Mouse (Mus musculus): ENCODE measurements around the gene Ccdc12.
A peak's percentile ranks its signal among the peaks of the same experiment; 100 is the strongest.
"Not testable (repeated sequence)": the region's sequence is repeated elsewhere in the genome, so short reads cannot be mapped to it uniquely, and the experiment has no call there.

The Ccdc12 gene

GRCm38 (mm10) chr9:110678886-110679285, 22.6 kb downstream of the Ccdc12 start:
- no peak for DNase-seq

DNA sequence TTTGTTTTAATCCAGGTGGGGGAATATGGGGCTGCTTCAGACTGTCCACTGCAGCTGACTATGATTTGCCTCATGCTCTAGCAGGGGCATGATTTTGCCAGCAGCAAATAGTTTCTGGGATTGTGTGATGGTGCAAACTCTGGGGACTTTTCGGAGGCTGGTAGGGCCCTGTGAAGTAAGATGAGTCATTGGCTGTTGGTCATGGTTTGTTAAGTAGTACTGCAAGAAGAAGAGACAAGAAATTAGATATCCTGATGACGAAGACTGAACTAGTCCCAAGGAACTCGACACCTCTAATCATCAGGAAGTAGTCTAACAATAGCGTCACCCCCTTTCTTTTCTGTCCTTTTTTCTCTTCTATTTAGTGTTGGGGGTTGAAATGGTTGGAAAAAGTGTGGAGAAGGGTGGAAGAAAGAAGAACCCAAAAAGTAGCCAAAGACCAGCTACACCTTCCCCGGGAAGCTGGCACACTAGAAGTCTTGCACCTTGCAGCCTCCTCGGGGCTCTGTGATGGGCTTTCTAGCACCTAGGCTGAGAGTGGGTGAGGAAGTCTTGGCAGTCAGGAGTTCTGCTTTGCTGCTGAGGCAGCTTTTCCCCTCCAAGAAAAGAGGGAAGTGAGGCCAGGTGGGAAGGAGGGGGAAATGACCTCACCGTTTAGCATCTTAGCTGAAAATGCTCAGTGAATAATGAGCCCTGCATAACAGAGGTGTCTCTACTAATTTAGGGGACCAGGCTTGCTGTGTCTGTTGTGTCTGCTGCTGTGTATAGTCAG, 24.6 kb downstream of the Ccdc12 start:
- DNase-seq: no peak

- DNase-seq: no peak
Observed at GRCm38 (mm10) chr9:110681817-110682216, 25.5 kb downstream of the Ccdc12 start.

GRCm38 (mm10) chr9:110682255-110682654, 26.0 kb downstream of the Ccdc12 start:
- DNase-seq: no peak

GRCm38 (mm10) chr9:110682697-110683096, 26.4 kb downstream of the Ccdc12 start:
- DNase-seq: not testable (repeated sequence)

DNA sequence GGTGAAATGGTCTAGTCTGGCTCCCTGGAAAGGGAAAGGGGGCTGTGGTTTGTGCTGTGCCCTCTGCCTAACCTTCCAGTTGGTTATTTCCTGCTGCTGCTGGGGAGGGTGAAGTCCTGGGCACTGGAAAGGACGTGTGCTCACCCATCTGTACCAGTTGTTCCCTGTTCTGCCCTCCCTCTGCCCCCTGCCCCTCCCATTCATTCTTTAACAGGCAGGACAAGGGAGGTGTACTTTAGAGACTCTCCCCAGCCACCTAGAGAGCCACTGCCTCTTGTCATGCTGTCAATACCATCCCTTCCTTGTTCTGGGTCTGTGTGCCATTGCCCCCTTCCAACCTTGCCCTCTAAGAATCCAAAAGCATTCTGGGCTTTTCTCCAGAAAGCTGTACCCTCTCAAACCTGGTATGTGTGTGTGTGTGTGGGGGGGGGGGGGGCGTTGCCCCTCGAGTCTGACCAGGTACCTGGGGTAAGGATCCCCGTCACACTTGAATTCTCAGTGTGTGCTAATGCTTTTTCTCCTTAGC, 27.3 kb downstream of the Ccdc12 start:
- no peak for DNase-seq

DNA sequence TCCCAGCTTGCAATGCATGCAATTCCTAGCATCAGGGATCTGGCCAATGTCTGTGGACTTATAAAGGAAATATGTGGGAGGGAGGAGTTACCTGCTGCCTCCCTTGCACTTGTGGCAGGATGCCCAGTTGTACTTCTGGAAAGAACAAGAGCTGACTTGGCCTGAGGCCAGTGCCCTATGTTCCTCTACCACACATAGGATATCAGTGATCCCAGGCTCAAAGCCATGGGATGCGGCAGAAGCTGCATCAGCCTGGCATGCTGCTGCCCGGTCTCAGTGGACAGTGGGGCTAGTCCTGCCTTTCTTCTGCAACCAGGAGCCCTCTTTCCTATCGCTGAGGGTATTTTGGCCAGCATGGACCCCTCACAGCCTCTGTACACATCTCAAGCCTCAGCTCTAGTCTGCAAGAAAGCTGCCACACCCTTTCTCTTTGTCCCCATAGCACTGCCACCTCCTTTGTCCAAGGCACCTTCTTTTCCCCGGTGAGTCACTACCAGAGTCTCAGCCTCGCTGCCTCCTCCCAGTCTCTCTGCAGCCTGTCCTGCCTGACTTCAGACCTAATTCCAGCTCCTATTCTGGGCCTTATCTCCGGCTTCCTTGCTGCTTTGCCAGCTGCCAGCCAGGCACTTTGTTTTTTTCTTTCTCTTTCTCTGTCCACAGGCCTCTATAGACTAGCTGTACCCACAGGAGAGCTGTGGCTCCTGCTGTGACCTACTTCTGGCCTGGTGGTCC, 28.0 kb downstream of the Ccdc12 start:
- peak; percentile 58 for DNase-seq

DNA sequence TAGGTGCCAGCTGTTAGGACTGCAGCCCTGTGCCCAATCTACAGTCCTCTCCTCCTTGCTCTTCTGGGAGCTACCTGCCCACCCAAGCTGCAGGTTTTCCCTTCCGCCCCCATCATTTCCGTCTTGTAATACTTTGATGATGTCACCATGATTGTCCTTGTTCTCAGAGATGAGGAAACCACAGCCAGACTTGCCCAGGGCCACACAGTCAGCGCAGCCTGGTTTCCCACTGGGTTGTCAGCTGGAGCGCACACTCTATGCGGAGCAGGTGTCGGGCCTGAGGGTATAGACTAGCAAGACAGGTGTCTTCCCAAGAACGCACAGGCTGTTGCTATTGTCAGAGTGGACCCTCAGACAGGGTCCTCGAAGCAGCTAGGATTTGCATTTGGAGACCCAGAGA, 28.9 kb downstream of the Ccdc12 start:
- no peak for DNase-seq

GRCm38 (mm10) chr9:110685591-110685990, 29.3 kb downstream of the Ccdc12 start:
- DNase-seq: no peak

DNA sequence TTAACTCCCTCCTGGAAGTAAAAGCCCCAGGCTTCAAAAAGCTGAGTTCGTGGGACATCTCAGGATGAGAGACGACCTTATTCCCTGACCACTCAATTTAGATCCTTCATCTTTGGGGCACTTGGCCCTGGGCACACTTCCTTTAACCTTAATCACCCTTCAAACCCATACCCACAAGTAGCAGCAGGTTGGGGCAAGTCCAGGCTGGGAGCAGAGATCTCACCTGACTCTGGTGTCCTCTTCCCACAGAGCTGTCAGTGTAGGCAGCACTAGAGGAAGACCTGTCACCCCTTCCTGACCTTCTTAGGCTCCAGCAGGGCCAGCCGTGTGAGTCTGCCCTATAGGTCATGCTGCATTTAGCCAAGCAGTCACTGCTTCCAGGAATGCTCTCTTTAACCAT, 30.2 kb downstream of the Ccdc12 start:
- DNase-seq: no peak

DNA sequence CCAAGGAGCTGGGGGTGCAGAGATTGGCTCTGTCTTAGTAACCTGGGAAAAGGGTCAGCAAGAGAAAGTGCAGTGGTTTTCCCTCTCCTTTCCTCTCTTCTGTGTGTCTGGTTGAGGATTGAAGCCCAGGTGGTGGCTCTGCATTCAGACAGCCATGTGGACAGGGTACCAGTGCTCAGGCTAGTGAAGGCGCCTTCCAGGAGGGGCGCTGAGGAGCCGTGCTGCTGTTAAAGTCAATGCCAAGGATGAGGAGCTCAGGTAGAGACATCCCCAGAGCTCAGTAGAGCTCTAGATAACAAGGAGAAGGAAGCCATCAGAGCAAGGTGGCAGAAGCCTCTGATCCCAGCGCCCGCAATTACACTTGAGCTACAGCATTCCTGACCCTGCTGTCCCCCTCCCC, 30.8 kb downstream of the Ccdc12 start:
- DNase-seq: no peak

GRCm38 (mm10) chr9:110687846-110688245, 31.5 kb downstream of the Ccdc12 start:
- DNase-seq: no peak

DNA sequence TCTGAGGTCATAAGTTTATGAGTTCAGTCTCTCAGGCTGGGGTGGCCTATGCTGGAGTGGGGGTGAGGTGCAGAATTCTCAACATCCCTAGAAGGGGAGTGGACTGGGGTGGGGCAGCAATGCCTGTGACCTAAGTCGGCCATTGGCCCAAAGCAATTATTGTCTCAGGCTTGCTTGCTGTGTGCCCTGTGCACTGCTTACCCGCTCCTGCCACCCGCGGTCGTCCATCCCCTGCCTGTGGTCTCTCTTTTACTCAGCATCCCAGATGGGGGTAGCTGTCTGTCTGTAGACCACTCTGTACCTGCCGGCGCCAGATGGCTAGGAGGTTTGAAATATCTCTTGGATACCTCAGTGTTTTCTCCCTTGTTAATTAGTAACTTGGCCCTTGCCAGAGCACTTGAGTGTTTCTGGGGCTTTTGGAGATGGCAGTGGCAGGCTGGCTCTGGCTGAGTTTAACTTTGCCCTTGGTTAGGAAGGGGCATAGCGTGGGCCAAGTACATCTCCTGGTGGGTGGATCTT, 33.0 kb downstream of the Ccdc12 start:
- DNase-seq: no peak

- DNase-seq: no peak
Observed at GRCm38 (mm10) chr9:110695165-110695755, 39.0 kb downstream of the Ccdc12 start.

DNA sequence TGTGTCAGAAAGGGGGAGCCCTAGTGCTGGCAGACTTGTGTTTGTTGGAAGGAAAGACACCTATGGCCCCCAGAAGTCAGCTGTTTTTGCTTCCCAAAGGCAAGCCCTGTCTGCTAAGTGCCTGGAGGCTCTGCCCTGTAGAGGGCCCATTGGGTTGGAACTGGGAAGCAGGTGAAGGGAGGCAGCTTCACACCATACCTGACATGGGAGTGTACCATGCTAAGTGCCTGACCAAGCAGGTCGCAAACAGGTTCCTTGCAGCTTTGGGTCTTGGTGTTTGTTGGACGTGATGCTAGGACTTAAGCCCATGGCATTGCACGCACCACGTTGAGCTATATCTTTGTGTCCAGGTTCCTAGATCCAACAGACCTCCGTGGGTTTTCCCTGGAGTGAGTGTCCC, 40.1 kb downstream of the Ccdc12 start:
- no peak for DNase-seq

DNA sequence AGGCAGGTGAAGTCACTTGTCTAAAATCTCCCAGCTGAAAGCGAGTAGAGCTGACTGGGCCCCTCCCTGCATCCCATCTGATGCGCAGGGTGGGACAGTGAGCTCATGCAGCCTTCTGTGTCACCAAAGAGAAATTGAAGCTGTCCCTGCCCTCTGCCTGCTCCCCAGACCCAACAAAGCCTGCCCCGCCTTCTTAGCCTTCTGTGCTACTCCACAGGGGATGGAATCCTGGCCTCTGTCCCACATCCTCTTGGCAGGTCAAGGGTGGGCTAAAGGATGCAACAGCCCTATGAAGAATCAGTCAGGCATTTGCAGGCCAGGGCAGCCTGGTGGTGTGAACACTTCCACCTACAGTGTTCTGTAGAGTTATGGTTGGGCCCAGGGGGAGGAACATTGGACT, 41.2 kb downstream of the Ccdc12 start:
- DNase-seq: no peak

DNA sequence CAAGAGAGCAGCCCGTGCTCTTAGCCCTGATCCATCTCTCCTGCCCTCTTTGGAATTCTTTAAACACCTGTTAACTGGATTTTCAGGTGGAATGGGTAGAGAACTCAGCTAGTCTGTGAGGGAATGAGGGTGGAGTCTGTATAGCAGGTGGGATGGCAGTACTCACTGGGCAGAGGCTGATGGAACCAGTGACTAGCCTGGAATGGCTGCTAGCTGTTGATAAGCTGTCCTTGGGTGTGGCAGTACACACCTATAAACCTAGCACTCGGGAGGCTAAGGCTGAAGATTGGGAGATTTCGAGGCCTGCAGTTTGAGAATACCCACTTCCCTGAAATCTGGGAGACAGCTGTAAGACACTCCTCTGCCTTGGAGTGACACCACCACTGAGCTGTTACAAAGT, 43.3 kb downstream of the Ccdc12 start:
- DNase-seq: no peak

- DNase-seq: no peak
Observed at GRCm38 (mm10) chr9:110701114-110702032, 45.1 kb downstream of the Ccdc12 start.

DNA sequence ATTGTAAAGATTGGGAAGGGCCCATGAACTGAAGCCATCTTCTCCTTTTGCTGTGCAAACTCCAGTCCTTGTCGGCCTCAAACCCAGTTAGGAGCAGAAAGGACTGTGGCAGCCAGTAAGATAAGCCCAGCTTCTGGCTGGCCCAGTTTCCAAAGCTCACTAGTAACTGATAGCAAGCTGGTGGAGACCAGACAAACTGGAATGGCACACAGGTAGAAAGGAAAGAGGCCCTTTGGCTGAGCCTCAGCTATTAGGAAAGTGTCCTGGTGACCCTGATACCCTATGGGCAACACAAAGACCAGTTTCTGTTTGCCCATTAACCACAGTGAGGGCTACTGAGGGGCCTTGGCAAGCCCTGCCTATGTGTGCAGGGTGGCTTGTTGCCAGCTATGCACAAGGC, 46.5 kb downstream of the Ccdc12 start:
- DNase-seq: no peak

DNA sequence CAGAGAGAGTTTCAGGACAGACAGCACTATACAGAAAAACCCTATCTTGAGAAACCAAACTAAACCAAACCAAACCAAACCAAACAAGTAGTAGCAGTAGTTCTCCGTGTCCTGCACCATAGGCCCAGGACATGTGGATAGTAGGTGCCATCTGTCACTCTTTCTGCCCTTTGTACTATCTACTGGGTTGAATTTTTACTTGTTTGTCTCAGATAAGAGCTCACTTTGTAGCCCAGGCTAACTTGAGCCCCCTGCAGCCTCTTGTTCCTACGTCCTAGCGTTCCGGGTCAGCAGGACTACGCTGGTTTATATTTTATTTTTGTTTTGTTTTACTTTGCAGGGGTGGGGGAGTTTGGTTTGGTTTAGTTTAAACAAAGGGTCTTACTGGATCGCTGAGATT, 47.6 kb downstream of the Ccdc12 start:
- no peak for DNase-seq

DNA sequence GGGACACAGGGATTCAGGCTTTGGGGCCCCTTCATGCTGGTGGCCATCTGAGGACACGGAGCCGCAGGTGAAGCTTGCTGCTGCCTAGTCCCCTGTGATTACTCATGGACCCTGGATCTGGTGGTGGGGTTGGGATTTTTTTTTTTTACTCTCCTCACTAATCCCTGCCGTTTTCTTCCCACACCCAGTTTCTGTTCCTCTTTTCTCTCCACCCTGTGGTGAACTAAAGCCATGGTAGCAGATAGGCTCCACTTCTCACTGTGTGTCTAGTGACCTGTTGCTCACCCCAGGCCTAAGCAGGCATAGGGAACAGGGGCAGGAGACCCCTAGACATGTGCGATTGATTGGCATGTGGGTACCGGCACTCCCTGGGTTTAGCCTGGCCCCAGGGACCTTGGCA, 50.5 kb downstream of the Ccdc12 start:
- no peak for DNase-seq

GRCm38 (mm10) chr9:110709640-110710258, 53.4 kb downstream of the Ccdc12 start:
- DNase-seq: peak; percentile 38
